Mouse (Mus musculus): Measurements from ENCODE around the gene Nit2.
"Not testable (repeated sequence)": the region's sequence is repeated elsewhere in the genome, so short reads cannot be mapped to it uniquely, and the experiment has no call there.

Gene Nit2

DNA sequence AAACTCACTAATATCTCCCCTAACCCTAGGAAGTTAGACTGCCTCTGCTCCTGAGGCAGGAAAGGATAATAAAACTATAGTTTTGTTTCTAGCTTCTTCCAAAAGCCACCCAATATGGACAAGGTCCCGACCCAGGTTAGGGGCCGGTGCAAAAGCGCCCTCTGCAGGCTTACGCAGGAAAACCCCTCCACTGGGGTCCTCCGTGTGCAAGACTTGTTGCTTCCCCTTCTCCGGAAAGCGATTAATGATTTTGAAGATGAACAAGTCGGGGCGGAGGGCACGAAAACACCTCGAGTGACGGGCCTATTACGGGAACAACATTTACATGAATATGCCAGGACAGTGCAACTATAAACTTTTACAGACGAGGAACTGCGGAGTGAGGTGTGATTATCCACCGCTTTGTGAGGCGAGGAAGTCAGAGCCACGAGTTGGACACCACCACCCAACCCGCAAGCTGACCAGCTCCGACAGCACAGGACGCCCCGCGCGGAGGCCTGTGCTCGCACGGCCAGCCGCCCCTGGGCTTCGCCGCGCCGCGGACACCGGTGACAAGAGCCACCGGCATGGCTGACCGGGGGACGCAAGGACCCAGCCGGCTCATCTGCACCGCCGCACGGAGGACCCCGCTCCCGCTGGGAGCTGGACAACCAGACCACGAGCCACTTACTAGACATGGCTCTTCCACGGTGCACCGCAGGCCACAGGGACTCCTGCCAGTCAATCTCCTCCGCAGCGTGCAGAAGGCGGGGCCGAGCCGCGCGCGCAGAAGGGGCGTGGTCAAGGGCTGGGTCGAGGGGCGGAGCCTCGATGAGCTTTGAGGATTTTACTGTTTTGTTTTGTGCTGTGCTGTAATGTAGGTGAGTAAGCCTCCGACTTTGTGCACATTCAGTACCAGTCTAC, at the start of gene Nit2:
Nit2 (minus strand) TSS at position 731 of the 903 bp plus-strand sequence.
- peak; percentile 88 to 89 for DNase-seq (ENCODE audit: low spot score in 2 of 2)

GRCm38 (mm10) chr16:57215957-57216356, 48.8 kb upstream of the Nit2 start:
- no peak for DNase-seq (ENCODE audit: low spot score in 2 of 2)

DNA sequence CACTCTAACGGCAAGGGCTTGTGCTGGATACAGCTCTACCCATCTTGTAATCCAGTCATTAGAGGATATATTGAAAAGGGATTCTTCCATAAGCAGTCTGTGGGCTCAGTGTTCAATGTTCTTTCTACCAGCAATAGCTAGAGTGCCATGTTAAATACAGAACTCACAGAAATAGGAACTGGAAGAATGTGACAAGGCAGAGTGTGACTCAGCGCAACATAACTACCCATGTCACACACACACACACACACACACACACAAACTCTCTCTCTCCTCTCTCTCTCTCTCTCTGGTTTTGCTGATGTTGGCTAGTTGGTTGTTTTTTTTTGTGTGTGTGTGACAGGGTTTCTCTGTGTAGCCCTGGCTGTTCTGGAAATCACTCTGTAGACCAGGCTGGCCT, 43.9 kb upstream of the Nit2 start:
- DNase-seq (ENCODE audit: low spot score in 2 of 2) = no peak

- no peak for DNase-seq (ENCODE audit: low spot score in 2 of 2)
These were observed 41.2 kb upstream of the Nit2 start for GRCm38 (mm10) chr16:57208342-57208741.

GRCm38 (mm10) chr16:57197281-57197680, 30.1 kb upstream of the Nit2 start:
- DNase-seq (ENCODE audit: low spot score in 2 of 2) = no peak

DNA sequence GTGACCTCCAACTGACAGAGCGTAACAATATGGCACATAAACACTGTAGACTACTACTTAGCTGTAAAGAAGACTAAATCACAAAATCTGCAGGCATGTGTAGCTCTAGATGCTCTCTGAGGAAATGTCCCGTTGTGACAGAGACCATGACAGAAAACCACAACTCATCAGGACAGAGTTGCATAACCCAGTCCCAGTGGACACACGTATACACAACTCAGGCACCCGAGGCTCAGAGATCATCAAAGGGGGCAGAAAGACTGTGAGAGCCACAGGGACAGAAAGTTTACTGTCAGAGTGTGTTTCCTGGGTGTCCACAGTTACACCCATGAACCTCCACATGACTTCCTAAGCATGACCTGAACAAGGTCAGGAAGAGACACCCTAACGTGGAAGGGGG, 29.4 kb upstream of the Nit2 start:
- DNase-seq (ENCODE audit: low spot score in 2 of 2) = no peak

DNA sequence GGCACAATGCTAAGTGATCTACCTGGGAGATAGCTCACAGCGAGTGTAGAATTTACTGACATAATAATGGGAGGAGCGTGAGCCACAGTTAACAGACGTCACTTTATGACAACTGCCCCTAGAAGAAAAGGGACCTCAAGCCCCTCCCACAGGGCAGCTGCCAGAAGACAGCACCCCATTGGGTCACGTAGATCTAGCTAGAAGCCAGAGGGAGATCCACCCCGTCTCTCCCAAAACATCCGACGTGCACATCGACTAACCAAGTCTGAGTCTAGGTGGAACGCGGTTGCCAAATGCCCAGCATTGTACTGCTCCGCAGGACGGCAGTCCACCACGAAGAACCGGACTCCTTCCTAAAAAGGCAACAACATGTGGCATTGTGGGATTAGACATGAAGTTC, 24.1 kb upstream of the Nit2 start:
- DNase-seq (ENCODE audit: low spot score in 2 of 2) = no peak

DNA sequence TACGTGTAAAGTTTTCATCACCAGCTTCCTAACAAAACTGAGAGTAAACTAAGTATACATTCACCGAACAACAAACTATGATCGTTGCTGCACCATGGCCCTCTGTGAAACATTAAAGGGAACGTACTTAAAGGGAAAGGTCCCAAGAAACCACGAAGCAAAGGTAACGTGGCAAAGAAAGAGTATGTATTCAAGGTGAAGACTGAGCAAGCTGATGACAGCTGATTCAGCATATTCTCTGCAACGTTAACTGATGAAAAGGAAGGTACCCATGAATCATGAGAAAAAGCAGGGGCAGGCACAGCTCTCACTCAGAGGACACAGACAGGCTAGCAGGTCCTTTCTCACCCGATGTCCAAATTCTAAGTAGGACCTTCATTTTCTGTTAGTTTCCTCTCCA, 23.2 kb upstream of the Nit2 start:
- no peak for DNase-seq (ENCODE audit: low spot score in 2 of 2)

DNA sequence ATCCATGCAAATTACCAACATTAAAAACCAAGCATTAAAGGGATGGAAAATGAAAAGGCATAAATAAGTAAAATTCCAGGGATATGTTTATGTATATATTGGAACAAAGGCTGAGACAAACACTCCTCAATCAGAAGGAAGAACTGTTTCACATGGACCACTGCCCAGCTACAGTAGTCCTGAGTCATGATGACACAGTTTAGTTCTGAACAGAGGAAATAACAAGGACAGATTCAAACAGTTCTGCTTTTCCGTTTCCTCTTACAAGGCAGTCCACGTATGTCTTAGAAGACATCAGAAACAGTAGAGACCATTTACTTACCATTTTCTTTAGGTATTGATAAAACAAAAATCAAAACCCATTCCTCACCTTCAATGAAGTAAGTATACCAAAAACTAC, 22.4 kb upstream of the Nit2 start:
- no peak for DNase-seq (ENCODE audit: low spot score in 2 of 2)

DNA sequence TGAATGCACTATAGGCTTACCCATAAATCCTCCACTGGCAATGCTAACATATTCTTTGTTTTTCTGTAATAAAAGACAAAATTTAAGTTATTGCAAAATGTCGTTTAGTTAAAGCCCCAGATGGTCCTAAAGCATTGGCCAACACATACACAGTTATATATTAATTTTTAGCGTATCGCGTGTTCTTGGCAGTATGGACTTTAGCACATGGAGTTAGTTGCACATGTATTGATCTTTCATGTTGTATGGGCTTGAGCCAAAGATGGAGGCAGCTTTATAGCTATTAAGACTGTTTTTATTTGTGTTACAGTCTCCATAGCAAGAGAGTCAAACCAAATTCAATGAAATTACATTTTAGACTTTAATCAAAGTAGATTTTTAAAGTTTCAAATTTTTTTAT, 19.5 kb upstream of the Nit2 start:
- no peak for DNase-seq (ENCODE audit: low spot score in 2 of 2)

DNA sequence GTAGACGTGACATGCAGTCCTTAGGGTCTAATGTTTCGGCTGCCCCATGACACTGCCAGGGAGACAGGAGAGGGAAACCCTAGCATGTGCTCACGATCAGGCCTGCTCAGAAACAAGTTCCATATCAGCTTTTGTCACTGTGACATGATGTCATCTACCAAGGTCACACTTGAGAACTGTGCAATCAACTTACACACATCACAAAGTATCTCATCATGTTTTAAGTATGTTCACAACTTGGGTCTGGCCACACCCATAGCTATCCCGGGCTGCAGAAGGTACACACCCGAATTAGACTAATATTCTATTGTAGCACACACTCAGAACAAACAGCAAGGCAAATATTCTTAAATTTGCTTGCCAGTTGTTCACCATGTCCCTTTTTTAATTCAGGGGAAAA, 14.9 kb upstream of the Nit2 start:
- no peak for DNase-seq (ENCODE audit: low spot score in 2 of 2)

DNA sequence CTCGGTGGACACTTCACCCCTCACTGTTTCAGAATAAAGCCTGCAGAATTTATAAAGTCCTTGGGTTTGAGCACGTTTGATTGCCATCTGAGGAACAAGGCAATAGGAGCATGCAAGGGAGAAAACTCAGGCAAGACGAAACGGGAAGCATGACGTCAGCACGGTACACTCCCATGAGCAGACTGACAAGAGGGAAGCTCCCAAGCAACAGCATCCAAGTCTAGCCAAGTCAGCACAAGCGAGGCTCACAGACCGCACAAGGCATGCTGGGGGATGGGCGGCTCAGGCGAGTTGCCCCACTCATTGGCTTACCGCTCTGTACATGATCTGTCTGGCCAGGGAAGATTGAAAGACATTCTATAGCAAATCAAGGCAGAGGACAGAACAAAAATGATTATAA, 14.0 kb upstream of the Nit2 start:
- DNase-seq (ENCODE audit: low spot score in 2 of 2) = peak in 1 of 2 experiments; percentile 35

DNA sequence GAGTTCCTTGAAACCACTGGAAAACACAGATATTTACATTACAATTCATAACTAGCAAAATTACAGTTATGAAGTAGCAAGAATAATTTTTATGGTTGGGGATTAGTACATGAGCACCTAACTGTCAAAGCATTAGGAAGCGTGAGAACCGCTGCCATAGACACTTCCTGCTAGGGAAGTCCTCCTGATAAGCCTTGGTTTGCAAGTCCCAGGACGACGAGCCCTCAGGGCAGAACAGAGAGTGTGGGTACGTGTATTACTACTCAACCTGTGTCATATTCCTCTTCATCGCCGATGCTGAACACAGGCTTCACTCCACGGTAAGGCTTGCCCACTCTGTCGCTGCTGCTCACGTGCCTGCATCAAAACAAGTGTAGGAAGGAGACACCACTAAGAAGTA, 10.5 kb upstream of the Nit2 start:
- DNase-seq (ENCODE audit: low spot score in 2 of 2) = no peak

DNA sequence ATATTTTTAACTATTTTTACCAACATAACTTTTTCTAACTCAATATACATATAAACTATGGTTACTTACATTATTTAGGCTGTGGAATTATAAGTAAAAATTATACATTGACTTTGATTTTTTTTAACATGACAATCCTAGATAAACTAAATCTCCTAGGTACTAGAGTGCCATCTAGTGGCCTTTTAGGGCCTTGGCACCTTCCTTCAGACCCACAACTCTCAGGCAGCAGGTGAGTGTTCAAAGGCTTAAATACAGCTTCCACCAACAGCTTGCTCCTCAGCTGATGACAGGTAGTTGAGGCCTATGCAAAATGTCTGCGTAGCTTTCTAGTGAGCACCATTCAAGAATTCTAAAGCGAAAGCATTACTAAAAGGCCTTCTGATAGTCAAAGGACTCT, 10.1 kb upstream of the Nit2 start:
- DNase-seq (ENCODE audit: low spot score in 2 of 2) = no peak

DNA sequence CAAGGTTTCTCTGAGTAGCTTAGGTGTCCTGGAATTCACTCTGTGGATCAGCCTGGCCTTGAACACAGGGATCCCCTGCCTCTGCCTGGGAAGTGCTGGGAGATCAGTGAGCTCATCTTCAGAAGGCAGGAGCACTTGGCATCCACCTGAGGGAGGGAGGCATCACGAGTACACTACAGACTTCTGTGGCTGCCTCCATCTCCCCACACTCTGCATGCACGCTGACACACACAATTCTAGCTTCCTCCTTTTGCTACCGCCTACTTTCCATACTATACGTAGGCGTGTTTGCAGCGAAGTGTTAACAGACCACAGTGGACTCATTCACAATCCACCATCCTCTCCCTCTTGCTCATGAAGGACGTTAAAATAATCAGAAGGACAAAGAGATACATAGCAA, 9.1 kb upstream of the Nit2 start:
- DNase-seq (ENCODE audit: low spot score in 2 of 2) = peak; percentile 72 to 83

DNA sequence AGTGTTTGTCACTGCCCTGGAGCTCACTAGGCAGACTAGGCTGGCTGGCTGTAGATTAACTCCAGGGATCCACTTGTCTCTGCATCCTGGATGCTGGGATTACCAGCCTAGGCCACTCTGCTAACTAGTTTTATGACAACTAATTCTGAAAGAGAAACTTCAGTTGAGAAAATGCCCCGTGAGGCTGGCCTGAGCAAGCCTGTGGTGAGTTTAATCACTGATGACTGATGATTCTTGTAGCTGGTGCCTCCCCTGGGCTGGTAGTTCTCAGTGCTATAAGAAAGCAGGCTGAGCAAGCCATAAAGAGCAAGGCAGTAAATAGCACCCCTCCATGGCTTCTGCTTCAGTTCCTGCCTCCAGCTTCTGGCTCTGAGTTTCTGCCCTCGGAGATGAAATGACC, 8.6 kb upstream of the Nit2 start:
- no peak for DNase-seq (ENCODE audit: low spot score in 2 of 2)

DNA sequence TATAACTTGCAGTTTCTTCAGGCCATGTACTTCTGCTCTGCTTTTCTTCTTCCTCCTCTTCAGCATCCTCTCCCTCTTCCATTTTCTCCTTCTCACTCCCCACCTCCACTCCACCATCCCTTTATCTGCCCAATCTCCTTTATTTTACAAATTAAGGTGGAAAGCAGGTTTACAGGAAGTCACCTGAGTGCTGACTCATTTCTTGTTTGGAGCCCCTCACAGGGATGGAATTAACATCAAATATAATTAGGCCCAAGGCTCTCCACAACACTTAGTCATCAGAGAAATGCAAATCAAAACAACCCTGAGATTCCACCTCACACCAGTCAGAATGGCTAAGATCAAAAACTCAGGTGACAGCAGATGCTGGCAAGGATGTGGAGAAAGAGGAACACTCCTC, 7.3 kb upstream of the Nit2 start:
- not testable (repeated sequence) for DNase-seq (ENCODE audit: low spot score in 2 of 2)

- DNase-seq (ENCODE audit: low spot score in 2 of 2) = no peak
These were observed 4.4 kb upstream of the Nit2 start for GRCm38 (mm10) chr16:57171570-57171969.

GRCm38 (mm10) chr16:57171161-57171560, 4.0 kb upstream of the Nit2 start:
- DNase-seq (ENCODE audit: low spot score in 2 of 2) = no peak

- no peak for DNase-seq (ENCODE audit: low spot score in 2 of 2)
These were observed 1.1 kb upstream of the Nit2 start for GRCm38 (mm10) chr16:57168236-57168635.

GRCm38 (mm10) chr16:57167514-57167912, 372 bp upstream of the Nit2 start:
- DNase-seq (ENCODE audit: low spot score in 2 of 2) = no peak

DNA sequence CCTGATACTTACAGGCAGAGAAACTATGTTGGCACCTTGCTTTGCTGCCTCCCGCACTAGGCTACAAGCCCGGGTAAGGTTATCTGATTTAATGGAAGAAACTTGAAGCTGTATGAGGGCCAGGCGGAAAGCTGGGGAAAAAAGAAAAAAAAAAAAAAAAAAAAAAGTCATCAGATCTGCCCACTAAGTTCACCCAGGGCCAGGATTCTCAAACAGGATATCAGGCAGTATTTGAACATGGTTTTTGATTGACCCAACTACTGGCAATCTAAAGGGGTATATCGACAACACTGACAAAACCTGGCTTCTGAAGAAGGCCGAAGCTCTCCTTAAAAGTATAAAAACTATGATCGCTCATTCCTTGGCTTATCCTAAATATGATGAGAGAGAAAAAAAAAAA, 1.1 kb downstream of the Nit2 start:
- no peak for DNase-seq (ENCODE audit: low spot score in 2 of 2)

GRCm38 (mm10) chr16:57165157-57165556, 2.0 kb downstream of the Nit2 start:
- DNase-seq (ENCODE audit: low spot score in 2 of 2) = no peak

DNA sequence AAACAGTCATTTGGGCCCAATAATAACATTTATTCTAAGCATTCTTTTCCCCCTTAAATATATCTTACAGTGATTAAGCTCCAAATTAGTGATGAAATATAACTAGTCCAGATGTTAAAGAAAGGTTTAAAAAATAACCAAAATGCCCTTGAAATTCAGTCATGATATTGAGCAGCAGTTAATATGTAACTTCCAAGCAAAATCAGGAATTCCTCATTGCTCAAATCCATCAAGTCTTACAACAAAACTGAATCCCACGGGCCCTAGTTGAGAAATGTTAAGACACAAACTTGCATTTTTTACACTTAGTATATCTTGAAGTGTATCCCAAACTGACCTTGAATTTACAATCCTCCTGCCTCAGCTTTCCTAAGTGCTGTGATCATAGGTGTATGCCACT, 3.4 kb downstream of the Nit2 start:
- DNase-seq (ENCODE audit: low spot score in 2 of 2) = no peak

Measured in right cerebral cortex, postnatal 36 days (tissue).